Mouse (Mus musculus) thymus, adult 18-20 months (tissue): ENCODE data around the gene Usp35.

Experiments used
- DNase-seq, 2 experiments: peaks; one replicate each; pipeline ENCODE4 v3.0.0; 2022; ENCODE audit warnings: mixed read lengths in 2 of 2

The Usp35 gene

GRCm38 (mm10) chr7:97346111-97346821 lies 14.4 kb upstream of the Usp35 start:
- DNase-seq, result no peak

GRCm38 (mm10) chr7:97345229-97345871 lies 13.5 kb upstream of the Usp35 start:
- DNase-seq, result no peak

- no peak for DNase-seq
These were observed 12.8 kb upstream of the Usp35 start for GRCm38 (mm10) chr7:97344655-97345054.

- no peak for DNase-seq
These were observed 11.1 kb upstream of the Usp35 start for GRCm38 (mm10) chr7:97342961-97343360.

GRCm38 (mm10) chr7:97340907-97341849 lies 9.4 kb upstream of the Usp35 start:
- DNase-seq, result no peak

- no peak for DNase-seq
These were observed 7.8 kb upstream of the Usp35 start for GRCm38 (mm10) chr7:97339623-97340022.

- no peak for DNase-seq
These were observed 6.8 kb upstream of the Usp35 start for GRCm38 (mm10) chr7:97338593-97338992.

GRCm38 (mm10) chr7:97336678-97337077 lies 4.9 kb upstream of the Usp35 start:
- no peak for DNase-seq

GRCm38 (mm10) chr7:97334406-97334805 lies 2.6 kb upstream of the Usp35 start:
- DNase-seq, result no peak

- DNase-seq, result no peak
These were observed 1.5 kb upstream of the Usp35 start for GRCm38 (mm10) chr7:97333113-97333898.

- no peak for DNase-seq
These were observed 834 bp upstream of the Usp35 start for GRCm38 (mm10) chr7:97332667-97333041.

- peak in 1 of 2 experiments; percentile 14 for DNase-seq
These were observed 732 bp downstream of the Usp35 start for GRCm38 (mm10) chr7:97330931-97331645.

- DNase-seq, result no peak
These were observed 2.1 kb downstream of the Usp35 start for GRCm38 (mm10) chr7:97329676-97330075.

- no peak for DNase-seq
These were observed 2.8 kb downstream of the Usp35 start for GRCm38 (mm10) chr7:97328891-97329588.

GRCm38 (mm10) chr7:97327376-97327775 lies 4.4 kb downstream of the Usp35 start:
- no peak for DNase-seq

- DNase-seq, result no peak
These were observed 6.4 kb downstream of the Usp35 start for GRCm38 (mm10) chr7:97325156-97325985.

GRCm38 (mm10) chr7:97324342-97324741 lies 7.5 kb downstream of the Usp35 start:
- DNase-seq, result no peak

- no peak for DNase-seq
These were observed 14.1 kb downstream of the Usp35 start for GRCm38 (mm10) chr7:97317706-97318105.

GRCm38 (mm10) chr7:97315656-97316055 lies 16.2 kb downstream of the Usp35 start:
- no peak for DNase-seq

- DNase-seq, result no peak
These were observed 17.2 kb downstream of the Usp35 start for GRCm38 (mm10) chr7:97314646-97315045.
